Mouse (Mus musculus) Muller cell, postnatal 12 days (primary cell): Measurements from ENCODE around the gene Pth2.
"Not testable (repeated sequence)": the region's sequence is repeated elsewhere in the genome, so short reads cannot be mapped to it uniquely, and the experiment has no call there.

ENCODE experiments used
- DNase-seq: peaks from one replicate; pipeline ENCODE4 v3.0.0-alpha.2; 2015; ENCODE audit errors: inconsistent ontology term

Gene Pth2

GRCm38 (mm10) chr7:45180896-45181477 lies at the start of gene Pth2:
TSS of gene Pth2 (plus strand) at chr7:45180995.
- DNase-seq: no peak

GRCm38 (mm10) chr7:45131850-45132249 lies 48.9 kb upstream of the Pth2 start:
- DNase-seq: no peak

- no peak for DNase-seq
Observed at GRCm38 (mm10) chr7:45133446-45134159, 47.2 kb upstream of the Pth2 start.

GRCm38 (mm10) chr7:45134544-45135026 lies 46.2 kb upstream of the Pth2 start:
- DNase-seq: peak; percentile 34

GRCm38 (mm10) chr7:45135370-45135769 lies 45.4 kb upstream of the Pth2 start:
- no peak for DNase-seq

- DNase-seq: peak; percentile 92
Observed at GRCm38 (mm10) chr7:45135993-45136567, 44.7 kb upstream of the Pth2 start, which contains the start of the genes Gm45713 and Flt3l. TSS of gene Gm45713 (minus strand) at chr7:45136231. TSS of gene Flt3l (minus strand) at chr7:45136432.

- DNase-seq: no peak
Observed at GRCm38 (mm10) chr7:45137171-45138006, 43.4 kb upstream of the Pth2 start.

GRCm38 (mm10) chr7:45138403-45138802 lies 42.4 kb upstream of the Pth2 start:
- DNase-seq: no peak

- DNase-seq: no peak
Observed at GRCm38 (mm10) chr7:45139904-45140723, 40.7 kb upstream of the Pth2 start.

GRCm38 (mm10) chr7:45141319-45141718 lies 39.5 kb upstream of the Pth2 start:
- no peak for DNase-seq

GRCm38 (mm10) chr7:45141914-45142313 lies 38.9 kb upstream of the Pth2 start:
- DNase-seq: no peak

- no peak for DNase-seq
Observed at GRCm38 (mm10) chr7:45144368-45145174, 36.2 kb upstream of the Pth2 start.

- DNase-seq: no peak
Observed at GRCm38 (mm10) chr7:45145460-45145859, 35.3 kb upstream of the Pth2 start.

GRCm38 (mm10) chr7:45147267-45147666 lies 33.5 kb upstream of the Pth2 start:
- DNase-seq: no peak

GRCm38 (mm10) chr7:45147899-45148298 lies 32.9 kb upstream of the Pth2 start:
- DNase-seq: no peak

- no peak for DNase-seq
Observed at GRCm38 (mm10) chr7:45148534-45149098, 32.2 kb upstream of the Pth2 start.

GRCm38 (mm10) chr7:45149545-45149944 lies 31.2 kb upstream of the Pth2 start:
- DNase-seq: no peak

GRCm38 (mm10) chr7:45150321-45150720 lies 30.5 kb upstream of the Pth2 start:
- no peak for DNase-seq

GRCm38 (mm10) chr7:45151303-45151702 lies 29.5 kb upstream of the Pth2 start:
- no peak for DNase-seq

GRCm38 (mm10) chr7:45153052-45153451 lies 27.7 kb upstream of the Pth2 start:
- not testable (repeated sequence) for DNase-seq
